Mouse (Mus musculus): Measurements from ENCODE around the gene Rasl12.

Rasl12 gene

DNA sequence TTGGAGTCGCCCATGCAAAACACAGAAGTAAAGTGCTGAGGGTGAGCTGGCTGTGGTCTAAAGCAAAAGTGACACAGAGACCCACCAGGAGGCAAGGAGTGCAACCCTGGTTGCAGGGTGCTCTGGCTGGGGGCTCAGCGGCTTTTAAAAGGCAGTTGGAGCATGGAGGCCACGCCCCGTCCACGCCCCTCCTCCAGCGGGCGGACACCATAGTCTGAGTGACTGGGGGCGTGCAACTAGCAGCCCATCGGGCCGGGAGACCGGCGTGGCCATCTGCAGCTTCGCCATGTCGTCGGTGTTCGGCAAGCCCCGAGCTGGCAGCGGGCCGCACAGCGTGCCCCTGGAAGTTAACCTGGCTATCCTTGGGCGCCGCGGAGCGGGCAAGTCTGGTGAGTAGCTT is at the start of gene Rasl12:
Gene Rasl12 (plus strand): TSS at position 228 of the 400 bp plus-strand sequence.
- DNase-seq (ENCODE audit: low spot score): peak; percentile 92

DNA sequence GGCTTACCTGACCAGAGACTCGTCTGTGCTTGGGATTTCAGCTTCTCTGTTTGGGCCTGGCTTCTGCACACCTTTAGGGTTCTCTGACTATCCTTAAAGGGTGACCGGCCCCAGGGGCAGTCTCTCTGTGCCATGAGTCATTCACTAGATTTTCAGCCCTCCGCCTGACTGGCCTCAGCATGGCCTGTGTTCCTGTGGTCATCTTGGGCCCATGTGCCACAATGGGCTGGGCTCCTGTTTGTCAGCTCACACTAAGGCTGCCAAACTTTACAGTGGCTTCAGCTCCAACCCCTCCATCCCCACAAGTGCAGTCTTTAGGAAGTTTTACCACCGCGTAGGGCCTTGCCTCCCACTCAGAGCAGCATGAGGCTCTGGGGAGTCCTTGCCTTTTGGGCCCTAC is 45.1 kb upstream of the Rasl12 start:
- DNase-seq (ENCODE audit: low spot score): no peak

DNA sequence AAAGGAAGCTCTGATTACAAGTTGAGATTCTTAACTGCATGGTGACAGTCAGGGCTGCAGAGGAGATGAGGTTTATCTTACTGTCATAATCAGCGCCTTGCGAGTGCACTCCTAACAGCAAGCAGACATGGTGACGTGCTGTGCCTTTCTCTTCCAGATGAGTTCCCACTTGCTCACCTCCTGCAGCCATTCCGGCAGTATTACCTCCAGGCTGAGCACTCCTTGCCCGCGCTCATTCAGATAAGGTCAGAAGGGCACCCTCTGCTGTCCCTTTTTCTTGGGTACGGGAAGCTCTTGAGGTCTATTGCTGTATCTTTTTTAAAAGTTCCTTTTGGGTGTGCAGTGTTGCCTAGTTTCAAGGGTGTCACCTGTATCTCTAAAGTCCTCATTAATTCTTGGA is 41.7 kb upstream of the Rasl12 start:
- no peak for DNase-seq (ENCODE audit: low spot score)

GRCm38 (mm10) chr9:65356971-65357370 is 41.3 kb upstream of the Rasl12 start:
- DNase-seq (ENCODE audit: low spot score): no peak

- DNase-seq (ENCODE audit: low spot score): no peak
These were observed 39.3 kb upstream of the Rasl12 start for GRCm38 (mm10) chr9:65358956-65359480.

DNA sequence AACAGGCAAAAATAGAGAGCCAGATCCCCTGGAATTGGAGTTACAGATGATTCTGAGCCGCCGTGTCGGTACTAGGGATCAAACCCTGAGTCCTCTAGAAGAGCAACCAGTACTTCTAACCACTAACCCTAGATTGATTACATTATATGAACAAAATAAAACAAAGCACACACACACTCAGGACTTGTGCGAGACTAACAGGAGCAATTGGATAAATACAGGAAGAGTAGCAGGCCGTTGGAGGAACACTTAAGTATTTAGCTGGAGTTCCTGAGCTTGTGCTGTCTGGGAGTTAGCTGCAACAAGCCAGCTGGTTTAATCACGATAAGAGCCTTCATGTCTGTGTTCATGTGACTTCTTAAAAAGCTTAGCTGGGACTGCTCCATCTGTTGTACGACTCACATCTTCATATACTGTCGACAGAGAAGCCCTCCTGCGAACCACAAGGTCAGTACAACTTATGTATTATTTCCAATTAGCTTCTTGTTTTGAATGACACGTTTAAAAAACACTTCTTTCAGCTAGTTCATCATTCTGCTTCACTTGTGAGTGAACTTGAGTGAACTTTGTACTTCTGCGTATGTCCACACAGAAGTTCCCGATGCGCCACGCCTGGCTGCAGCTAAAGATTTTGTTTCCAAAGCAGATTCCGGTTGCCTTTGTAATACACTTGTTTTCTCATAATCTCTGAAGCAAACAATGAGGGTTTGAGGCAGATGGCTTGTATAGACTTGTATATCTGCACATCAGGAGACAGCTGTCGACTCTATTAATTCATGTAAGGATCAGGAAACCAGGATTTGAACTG is 37.5 kb upstream of the Rasl12 start, which contains the start of gene Ubap1l:
Gene Ubap1l (plus strand): TSS at position 401 of the 808 bp plus-strand sequence.
- no peak for DNase-seq (ENCODE audit: low spot score)

DNA sequence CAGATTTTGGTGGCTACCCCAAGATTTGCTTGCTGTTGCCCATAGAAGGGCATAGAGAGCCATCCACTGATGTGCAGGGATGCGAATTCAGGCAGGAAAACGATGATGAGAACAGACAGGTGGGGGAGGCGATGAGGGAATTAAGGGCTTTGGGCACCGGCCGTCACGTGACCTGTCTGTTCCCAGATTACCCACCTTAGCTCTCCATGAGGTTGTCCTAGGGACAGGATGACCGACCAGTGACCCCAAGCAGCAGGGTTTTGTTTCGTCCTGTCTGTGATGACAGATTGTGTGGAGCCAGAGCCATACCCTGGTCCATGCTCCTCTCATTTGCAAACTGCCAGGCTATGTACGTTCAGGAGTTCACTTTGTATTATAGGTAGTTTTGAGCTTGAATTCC is 34.6 kb upstream of the Rasl12 start:
- DNase-seq (ENCODE audit: low spot score): peak; percentile 43

DNA sequence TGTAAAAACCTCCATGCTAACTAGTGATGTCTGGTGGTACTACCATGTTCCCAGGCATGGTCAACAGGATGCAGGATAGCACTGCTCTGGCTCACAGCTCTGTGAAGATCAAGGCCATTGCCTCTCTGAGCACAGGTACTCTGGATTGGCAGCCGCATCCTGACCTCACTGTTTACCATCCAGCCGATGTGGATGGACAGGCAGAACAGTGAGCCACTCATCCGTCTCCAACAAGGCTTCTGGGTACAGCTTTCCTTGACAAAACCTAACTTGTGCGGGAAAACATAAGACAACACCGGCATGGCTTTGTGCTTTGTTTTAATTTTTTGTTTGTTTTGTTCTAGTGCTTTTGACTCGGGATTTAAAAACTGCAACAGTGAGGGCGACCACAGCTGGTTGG is 32.6 kb upstream of the Rasl12 start:
- DNase-seq (ENCODE audit: low spot score): no peak

DNA sequence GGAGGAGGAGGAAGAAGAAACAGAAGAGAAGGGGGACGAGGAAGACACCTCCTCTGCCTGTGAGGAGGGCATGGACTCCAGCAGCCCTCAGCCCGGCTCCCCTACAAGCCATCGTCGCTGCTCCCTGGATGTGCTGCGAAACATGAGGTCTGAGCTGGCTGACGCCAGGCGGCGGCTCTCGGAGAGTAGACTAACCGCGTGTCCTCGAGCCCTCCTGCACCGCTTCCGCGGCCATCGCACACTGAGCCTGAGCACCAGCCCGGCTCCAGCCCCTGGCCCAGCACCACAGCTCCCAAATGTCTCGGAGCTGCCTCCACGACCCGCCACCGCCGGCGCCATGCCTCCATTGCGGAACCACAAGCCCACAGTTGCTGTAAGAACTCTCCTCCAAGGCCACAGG is 26.6 kb upstream of the Rasl12 start:
- DNase-seq (ENCODE audit: low spot score): no peak

DNA sequence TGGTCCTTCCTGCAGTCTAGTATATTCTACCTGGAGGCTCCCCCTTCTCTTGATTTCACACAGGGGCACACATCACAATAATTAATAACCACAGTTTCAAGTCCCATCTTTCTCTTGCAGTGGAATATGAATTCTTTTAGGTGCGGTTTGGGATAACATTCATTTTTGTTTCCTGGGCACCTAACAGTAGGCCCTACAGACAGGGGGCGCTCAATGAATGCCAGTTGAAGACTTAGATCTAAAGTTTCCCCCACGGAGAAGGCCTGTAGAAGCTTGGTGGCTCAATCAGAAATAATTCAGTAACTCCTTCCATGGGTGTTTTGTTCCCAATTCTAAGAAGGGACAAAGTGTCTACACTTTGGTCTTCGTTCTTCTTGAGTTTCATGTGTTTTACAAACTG is 25.9 kb upstream of the Rasl12 start:
- no peak for DNase-seq (ENCODE audit: low spot score)

DNA sequence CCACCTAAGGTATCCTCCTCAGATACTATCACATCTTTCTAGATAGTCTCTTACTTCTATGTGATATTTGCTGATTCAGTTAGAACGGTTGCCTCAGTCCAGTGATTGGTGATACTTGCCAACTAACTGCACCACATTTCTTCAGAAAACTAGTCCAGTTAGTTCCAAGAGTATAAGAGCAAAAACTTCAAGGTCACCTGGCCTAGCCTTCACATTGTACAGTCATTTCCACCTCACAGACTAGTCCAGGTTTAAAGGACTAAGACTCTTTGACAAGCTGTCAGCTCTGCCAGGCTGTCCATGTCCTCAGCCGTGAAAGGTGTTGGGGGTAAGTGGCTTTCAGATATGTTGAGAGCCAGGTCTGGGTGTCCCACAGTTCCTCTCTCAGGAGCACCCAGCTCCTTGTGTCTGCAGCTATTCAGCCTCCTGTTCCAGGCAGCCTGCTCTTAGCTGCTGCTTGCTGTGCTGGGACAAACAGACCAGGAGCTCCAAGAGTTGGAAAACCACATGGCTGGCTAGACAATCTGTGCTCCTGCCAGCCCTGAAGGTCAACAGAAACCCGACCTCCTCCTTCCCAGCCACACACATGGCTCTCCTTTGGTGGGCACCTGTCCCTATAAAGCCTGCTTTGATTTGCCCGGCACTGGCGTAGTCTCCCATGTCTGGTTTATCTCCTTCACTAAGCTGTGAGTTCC is 23.7 kb upstream of the Rasl12 start:
- DNase-seq (ENCODE audit: low spot score): no peak

GRCm38 (mm10) chr9:65375163-65375934 is 23.0 kb upstream of the Rasl12 start:
- no peak for DNase-seq (ENCODE audit: low spot score)

- no peak for DNase-seq (ENCODE audit: low spot score)
These were observed 17.2 kb upstream of the Rasl12 start for GRCm38 (mm10) chr9:65381017-65381590.

DNA sequence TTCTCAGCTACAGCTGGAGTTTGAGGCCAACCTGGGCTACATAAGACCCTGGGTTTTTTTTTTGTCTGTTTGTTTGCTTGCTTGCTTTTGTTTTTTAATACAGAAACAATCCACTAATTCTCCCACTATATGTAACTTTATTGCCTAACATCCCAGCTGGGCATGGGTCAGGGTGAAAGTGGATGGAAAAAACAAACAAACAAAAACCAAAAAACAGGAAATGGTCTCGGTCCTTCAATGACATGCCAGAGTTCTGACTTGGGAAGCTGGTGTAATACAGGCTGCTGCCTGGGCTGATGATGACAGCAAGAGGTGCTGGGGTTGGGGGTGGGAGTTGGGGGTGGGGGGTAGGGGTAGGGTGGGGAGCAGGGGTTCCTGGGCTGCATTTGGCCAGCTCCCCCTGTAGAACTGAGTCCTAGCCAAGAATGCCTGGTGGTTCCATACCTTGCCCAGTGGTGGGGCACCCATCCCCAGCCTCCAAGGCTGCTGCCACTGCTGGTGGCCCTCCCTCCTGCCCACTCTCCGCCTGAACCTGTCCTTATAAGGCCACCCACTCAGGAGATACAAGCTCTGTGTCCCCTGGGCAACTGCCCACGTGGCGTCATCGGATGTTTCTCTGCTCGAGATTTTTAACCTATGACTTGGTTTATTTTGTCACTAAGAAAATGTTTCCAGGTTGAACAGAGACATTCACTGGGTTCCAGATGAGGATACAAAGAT is 16.1 kb upstream of the Rasl12 start:
- DNase-seq (ENCODE audit: low spot score): no peak

GRCm38 (mm10) chr9:65382751-65383097 is 15.6 kb upstream of the Rasl12 start:
- no peak for DNase-seq (ENCODE audit: low spot score)

GRCm38 (mm10) chr9:65384276-65384675 is 14.0 kb upstream of the Rasl12 start:
- no peak for DNase-seq (ENCODE audit: low spot score)

GRCm38 (mm10) chr9:65386373-65387140 is 11.7 kb upstream of the Rasl12 start:
- peak; percentile 60 for DNase-seq (ENCODE audit: low spot score)

- peak; percentile 27 for DNase-seq (ENCODE audit: low spot score)
These were observed 7.3 kb upstream of the Rasl12 start for GRCm38 (mm10) chr9:65390752-65391612.

- DNase-seq (ENCODE audit: low spot score): no peak
These were observed 6.7 kb upstream of the Rasl12 start, which contains the start of gene Kbtbd13 for GRCm38 (mm10) chr9:65391613-65391964. Kbtbd13 (minus strand) TSS chr9:65391652.

All from embryo, embryonic 10 days (tissue).